Mouse (Mus musculus) CD8-positive naive resting alpha-beta T cell, adult 2 months (primary cell): ENCODE data around the gene Trim14.

Experiments
- DNase-seq, 2 experiments: peaks; one replicate each; pipeline ENCODE4 v3.0.0; 2022; ENCODE audit warnings: low read depth in 2 of 2, low spot score in 2 of 2

Gene Trim14

DNA sequence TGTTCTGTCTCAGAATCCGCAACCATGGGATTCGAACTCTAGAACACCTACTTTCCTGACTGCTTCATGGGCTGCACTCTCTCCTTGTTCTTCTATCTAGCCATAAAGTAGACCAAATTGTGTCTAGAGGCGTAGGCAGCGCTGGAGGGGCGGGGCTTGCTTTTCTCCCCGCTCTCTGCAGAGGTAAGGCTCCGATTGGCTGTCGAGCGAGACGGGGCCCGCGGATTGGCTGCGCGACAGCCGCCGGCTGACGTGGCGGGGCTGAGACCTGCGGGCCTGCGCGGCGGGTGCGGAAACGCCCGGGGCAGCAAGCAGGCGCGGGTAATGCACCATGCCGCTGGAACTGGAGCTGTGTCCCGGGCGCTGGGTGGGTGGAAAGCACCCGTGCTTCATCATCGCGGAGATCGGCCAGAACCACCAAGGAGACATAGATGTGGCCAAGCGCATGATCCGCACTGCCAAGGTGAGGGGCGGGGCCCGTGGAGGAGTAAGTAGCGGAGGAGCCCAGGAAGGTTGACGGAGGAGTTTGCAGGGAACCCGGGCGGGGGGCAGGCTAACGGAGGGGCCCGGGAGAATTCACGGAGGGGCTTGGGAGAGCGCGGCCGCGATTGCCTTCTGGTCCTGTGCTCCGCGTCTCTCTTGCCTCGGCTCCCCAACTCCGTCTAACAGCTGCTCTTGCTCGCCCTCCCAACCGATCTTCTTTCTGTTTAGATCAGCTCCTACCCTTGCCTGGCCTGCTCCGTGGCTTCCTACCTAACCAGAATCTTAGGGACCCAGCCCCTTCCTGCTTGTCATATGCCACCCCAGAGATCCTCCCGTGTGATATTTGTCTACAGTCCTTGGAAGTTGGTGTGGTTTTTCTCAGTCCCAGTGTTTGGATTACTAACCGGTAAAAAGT, 46.7 kb downstream of the Trim14 start, which contains the start of gene Nans:
Gene Nans (plus strand): TSS at position 221 of the 898 bp plus-strand sequence.
- DNase-seq = peak; percentile 89 to 90

DNA sequence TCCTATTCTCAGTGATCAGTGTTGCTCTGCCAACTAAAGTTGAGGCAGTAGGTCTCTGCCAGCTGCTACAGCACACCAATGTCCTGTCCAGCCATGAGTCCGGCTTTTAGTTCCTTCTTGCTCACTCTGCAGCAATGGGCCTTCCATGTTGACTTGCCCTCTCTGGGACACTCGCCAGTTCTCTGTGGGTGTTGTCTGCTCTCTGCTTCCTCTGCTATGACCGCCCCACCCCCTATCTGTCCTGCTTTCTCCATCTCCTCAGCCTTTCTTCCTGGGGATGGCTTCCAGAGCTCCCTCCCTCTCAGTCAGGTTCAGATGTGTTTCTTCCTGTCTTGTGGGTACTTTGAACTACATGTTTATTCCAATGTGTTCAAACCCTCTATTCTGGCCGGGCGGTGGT, 48.6 kb downstream of the Trim14 start:
- no peak for DNase-seq

DNA sequence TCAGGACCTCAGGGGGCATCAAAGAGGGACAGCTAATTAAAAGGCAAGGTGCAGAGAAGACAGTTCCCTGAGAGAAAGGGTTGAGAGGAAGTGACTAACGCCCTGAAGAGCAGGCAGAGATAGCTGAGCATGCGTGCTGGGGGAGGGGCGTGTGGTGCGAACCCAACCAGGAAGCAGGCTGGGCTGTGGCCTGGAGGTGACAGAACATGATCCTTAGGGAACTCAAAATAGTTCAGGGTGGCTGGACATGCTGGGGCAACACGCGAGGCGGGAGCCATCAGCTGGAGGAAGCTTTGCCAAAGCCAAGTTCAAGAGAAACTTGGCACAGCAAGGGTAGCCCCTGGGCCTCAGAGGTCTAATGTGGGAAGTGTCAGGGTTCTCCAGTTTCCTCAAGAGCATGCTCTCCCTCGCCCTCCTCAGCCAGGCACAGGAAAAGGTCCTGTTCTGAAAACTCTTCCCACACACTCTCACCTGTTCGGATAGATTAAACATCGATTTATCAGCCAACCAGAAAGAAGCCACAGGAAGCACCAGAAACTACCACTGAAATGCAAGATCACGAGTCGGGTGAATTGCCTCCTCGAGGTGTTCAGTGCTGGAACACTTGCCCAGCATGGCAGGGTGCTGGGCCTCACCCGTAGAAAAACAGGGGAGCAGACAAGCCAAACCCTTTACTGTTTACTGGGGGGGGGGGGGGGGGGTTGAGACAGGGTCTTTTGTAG, 50.1 kb downstream of the Trim14 start:
- peak; percentile 54 to 71 for DNase-seq

DNA sequence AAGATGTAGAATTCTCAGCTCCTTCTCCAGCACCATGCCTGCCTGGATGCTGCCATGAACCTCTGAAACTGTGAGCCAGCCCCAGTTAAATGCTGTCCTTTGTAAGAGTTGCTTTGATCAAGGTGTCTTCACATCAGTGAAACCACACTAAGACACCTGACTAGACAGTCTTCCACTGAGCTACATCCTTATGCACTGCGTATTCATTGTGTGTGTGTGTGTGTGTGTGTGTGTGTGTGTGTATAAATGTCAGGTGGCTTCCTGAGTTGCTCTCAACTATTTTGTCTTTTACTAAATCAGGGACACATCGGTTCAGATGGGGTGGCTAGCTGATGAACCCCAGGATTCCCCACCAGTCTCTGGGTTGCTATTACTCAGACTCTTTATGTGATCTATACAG, 56.9 kb downstream of the Trim14 start:
- peak in 1 of 2 experiments; percentile 28 for DNase-seq

DNA sequence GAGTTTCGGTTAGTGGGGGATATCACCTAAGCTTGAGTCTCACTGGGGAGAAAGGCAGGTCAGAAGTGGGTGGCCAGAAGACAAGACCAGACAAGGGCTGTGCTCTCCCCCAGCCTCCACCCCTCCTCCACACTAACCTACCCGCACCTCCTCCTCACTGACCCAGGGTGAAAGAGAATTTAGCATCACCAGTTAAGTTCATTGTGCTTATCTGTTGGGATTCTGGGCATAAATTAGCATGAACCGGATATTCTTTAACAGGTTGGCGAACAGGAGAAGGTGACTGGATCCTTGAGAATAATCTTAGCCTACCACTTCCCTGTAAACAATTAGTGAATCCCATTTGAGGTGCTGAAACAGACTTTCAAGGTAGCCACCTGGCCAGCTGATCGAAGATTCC, 60.8 kb downstream of the Trim14 start:
- DNase-seq = no peak

DNA sequence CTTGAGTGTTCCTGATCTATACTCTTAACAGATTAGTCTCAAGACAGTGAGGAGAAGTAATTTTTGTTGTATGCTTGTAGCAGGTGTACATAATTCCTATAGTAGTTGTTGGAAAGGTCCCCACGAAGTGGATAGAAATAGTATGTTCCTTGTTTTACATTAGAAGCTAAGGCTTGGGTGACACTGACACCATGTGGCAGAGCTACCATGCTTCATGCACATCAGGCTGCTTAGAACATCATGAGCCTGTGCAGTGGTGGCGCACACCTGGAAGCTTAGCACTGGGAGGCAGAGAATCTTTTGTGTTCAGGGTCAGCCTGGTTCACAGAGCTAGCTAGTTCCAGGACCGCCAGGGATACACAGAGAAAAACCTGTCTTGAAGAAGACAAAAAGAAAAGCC, 70.2 kb downstream of the Trim14 start:
- no peak for DNase-seq

DNA sequence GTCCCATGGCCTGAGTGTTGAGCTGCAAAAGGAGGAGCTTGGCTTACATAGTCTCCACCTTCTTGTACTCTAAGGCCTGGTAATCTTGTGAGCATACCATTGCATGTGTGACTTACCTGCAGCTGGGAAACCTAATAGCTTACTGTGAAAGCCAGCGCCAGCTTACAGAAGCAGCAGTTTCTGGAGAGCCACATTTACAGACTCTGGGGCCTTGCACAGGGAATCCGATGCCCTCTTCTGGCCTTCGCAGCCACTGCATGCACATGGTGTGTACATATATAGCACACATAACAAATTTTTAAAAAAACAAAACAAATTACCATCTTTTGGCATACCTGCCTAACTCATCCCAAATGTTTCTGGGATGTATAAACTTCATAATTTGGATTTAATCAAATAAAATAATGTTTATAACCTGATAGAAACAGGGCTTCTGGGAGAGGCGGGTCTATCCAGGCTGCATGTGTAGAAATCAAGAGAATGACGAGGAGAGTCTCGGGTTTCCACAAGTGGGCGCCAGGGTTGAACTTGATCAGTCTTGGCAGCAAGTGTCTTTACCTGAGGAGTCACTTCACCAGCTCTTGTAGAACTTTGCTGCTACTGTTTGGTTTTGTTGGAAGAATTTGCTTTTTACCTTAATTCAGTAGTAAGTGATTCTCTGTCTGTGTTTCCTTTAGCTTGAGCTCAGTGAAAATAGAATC, 72.7 kb downstream of the Trim14 start:
- DNase-seq = peak; percentile 35 to 55

DNA sequence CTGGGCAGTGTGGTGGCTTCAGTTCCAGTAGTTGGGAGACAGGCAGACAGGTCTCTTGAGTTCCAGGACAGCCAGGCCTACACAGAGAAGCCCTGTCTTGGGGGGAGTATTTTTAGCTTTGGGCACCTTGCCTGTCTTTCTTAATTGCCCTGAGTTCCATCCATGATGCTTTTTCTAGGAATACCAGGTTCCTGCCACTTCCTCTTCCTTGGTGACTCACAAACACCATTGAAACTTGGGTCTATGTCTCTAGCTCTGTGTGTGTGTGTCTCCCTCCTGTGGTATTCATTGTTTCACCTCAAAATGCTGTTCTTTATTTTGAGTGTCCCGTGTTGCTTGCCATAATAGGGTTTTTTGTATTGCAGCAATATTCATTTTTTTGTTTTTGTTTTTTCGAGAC, 77.5 kb downstream of the Trim14 start:
- no peak for DNase-seq

DNA sequence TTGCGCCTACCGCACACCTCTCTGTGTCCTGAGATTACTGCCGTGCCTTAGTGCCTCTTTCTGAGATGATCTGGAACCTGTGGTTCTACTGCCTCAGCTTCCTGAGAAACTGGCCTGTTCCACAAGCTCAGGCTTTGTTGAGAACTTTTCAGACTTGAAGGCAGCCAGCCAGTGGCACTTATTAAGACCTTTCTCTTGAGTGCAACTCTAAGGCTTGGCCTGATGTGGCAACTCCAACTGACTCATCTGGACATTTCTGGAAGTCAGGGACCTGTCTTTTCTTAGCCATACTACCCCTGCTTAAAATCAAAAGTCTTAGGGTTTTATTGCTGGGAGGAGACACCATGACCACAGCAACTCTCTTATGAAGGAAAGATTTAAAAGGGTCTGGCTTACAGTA, 78.8 kb downstream of the Trim14 start:
- DNase-seq = no peak

DNA sequence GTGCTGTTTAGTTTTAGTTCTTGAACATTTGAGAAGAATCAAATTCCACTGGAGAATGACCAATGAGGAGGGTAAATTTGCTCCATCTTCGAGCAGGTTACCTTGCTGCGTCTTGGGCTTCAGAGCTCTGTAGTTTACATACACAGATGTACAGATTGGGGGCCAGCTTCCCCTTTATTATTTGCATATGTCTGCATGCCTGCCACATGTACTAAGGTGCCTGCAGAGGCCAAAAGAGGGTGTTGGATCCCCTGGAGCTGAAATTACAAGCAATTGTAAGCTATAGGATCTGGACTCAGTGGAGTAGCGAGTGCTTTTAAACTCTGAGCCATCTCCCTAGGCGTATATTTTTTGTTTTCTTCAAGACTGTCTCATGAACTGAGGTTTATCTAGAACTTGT, 79.2 kb downstream of the Trim14 start:
- no peak for DNase-seq

DNA sequence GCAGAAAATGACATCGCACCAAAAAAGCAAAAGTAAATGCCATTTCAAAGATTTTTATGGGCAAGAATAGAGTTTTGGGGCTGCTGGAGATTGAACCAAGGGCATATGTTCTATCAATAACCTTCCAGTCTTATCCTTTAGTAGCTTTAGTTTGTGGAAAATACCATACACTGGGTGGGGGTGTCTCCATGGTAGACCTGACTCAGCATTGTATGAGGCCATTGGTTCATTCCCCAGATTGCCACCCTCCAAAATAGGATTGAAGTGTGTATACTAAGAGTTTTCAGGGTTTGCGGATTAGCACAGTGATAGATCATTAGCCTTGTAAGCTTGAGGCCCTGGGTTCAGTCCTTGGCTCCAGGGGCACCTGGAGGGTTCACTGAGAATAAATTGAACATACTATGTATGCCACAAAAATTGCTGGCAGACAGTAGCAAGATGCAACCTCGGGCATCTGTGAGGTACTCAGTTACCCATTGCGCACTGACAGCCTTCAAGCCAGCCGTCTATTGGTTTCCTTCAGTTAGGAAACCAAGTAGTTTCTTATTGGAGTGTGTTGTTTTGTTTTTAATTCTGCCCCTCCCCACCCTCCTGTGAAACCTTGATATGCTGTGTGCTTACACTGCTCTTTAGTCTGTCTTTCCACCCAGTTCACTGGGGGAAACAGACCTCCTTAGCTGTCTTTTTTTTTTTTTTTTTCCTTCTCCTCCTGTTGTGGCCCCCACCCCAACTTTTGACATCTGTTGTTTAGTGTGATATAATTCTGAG, 81.7 kb downstream of the Trim14 start:
- DNase-seq = no peak

DNA sequence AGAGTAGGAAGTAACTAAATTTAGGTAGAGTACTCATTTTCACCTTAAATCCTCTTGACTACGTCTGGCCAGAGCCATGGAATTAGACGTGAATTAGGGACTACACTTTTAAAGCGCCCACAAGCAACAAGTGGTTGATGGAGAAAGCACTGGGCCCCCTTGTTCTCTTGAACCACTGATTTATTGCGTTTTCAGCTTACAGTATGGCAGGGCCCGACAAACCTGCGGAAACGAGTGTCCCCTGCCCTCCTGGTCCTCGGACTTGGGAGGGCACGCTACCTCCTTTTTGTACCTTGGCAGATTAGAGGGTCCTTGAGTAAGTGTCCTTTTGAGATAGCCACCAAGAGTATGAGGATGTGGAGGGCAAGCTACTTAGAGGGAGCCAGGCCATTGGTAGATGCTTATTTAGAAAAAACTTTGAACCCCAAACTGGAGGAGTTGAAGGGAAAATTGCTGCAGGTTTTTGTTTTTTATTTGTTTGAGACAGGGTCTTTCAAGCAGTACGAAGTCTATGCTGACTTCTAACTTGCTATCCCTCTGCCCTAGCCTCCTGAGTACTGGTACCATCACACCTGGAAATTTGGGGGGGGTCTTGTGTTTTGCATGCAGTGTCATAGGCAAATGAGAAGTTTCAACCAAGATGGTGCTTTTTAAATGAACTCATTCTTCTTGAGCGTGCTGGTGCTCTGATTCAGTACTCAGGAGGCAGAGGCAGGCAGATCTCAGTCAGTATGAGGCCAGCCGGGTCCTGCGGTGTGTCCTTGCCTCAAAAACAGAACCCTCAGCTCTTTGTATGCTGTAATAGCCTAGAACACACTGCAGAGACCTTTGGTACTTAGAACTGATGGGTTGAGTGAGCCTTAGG, 82.9 kb downstream of the Trim14 start:
- DNase-seq = peak in 1 of 2 experiments; percentile 6

DNA sequence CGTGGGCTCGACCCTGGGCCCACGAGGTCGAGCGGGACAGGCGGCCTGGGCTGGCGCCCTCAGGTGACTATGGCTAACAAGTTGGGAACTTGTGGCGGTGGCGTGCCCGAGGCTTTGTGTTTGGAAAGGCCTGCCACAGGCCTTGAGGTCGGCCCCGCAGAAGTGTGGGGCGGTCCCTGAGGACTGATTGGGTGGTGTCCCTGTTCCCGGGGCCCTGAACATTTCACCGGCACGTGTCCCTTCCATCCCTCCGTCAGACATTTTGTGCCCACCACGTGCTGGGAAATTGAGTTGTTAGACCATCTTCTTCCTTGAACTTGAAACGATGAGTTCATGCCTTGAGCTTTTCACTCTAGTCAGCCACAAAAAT, 83.5 kb downstream of the Trim14 start:
- peak; percentile 41 to 56 for DNase-seq

DNA sequence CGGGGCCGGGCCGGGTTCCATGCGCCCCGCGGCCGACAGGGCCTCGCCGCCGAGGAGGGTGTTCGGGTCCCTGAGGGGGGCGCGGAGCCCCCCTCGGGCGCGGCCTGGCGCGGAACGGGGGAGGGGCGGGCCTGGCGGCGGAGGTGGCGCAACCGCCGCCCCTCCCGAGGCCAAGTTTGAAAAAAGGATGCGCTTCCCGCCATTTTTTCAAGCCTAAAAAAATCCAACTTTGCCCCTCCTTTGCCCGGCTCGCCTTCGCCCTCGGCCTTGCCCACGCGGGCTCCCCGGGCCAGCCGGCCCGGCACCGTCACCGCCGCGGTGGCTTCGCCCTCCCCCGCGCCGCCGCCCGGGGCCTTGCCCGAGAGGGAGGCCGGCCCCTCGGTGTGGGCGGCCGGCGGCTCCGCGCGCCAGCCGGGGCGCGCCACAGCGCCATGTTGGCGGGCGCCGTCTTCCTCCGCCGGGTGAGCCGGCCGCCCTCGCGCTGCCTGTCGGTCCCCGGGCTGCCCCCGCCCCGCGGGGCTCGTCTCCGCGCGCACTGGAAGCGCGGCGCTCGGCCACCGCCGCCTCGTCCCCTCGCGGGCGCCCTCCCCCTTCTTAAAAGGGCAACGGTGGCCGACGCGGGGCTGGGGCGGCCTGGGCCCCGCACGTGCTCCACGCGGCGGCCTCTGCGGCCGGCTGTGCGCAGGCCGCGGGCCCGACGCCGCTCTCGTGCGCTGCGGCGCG, 84.0 kb downstream of the Trim14 start:
- peak; percentile 60 to 70 for DNase-seq

DNA sequence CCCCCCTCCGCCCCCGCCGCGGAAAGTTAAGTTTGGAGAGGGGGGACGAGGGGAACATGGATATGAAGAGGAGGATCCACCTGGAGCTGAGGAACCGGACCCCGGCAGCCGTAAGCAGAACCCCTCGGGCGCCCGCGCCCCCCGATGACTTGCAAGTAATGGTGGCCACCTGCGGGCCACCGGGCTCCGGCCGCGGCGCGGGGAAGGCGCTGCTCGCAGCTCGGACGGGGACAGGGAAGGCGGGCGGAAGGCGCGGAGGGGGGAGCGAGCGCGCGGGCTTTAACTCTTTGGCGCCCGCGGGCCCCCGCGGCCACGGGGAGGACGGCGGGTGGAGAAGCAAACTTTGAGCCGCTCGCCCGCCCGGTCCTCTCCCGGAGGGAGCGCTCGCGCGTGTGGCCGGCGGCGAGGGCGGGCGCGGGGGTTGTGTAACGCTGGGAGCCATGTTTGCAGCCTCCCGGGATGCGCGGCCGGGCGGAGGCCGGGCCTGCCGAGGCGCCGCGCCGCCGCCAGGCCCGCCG, 84.6 kb downstream of the Trim14 start:
- DNase-seq = peak; percentile 43 to 67

DNA sequence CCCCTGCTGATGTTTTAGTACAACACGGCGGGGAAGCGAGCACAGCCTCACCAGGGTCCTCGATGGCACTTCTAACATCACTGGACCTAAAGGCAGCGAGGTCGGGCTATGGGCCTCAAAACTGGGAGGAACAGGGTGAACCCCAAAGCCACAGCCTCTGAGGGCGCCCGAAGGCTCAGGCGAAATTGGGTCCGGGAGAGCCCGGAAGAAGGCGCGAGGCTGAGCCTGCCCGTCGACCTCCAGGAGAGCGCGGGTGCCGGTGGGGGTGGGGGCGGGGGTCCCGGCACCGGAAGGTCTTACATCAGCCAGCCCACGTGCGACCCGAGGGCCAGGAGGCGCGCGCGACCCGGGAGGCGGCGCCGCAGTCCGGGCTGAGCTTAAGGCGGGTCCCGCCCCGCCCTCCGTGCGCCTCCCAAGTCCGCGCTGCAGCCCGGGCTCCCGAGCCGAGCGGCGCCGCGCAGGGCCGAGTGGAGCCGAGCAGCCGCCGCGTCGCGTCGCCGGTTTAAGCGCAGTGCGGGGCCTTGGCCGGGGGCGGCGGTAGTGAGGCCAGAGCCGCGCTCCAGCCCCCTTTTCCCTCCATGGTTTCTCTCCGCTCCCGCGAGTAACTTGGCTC, 85.3 kb downstream of the Trim14 start, which contains the start of gene Anp32b:
Gene Anp32b (plus strand): TSS at position 384 of the 613 bp plus-strand sequence.
- DNase-seq = peak; percentile 89

DNA sequence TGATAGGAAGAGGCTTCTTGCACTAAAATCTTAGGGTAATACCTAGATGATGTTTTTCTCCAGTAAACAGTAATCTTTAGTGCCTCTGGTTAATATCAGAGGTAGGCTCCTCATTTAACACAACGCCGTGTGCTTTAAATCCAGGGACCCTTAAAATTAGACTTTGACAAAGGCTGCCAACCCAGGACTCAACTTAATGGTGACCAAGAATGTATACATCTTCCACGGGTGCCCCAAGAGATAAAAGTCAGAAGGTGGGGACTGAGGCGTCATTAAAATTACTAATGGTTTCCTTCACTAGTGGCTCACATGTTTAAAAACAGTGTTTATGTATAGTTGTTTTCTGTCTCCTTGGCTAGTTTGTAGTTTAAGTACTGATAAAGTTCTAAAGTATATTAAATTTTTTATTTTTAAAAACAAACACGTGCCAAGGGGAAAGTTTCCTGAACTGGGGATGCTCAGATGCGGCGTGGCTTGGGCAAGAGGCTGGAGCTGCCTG, 85.9 kb downstream of the Trim14 start:
- no peak for DNase-seq

DNA sequence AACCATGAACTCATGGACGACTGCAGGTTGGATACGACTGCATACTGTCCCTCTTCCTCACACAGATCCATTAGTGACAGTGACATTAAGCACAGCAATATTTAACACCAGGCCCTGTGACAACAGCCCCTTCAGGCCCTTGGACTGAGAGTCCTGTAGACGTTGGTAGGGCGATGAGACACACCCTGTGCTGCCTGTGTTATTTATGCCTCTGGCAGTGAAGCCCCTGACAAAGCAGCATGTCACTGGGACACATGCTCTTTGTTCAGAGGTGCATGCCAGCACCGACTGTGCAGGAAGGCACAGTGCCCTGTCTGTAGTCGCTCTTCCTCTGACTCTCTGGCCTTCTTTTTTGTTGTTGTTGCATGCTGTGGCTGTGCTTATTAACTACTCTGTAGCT, 87.1 kb downstream of the Trim14 start:
- DNase-seq = no peak
